Mouse (Mus musculus) midbrain, embryonic 12.5 days (tissue): Measurements from ENCODE around the gene Cutc. TPM values are rescaled to one million over a fixed set of nuclear protein-coding genes. Genes with fewer than 3 reads are reported as not detected.

Experiments used
- ATAC-seq: fragments of 200-750 bp; cut with Nextera tagmentation; 2 replicates; pipeline ENCODE4 v1.8.0; 2017; ENCODE audit warnings: low read depth, moderate TSS enrichment, moderate library complexity; ENCODE audit not compliant: low FRiP score
- H3K27ac ChIP-seq: fragments of 300-500 bp; sonication (generic); replicated peaks from 2 replicates; pipeline ENCODE4 v1.5.1; 2016; ENCODE audit warnings: mild to moderate bottlenecking
- H3K27me3 ChIP-seq: fragments of 300-500 bp; sonication (generic); 2 replicates; pipeline ENCODE4 v1.6.1; 2016; ENCODE audit warnings: mild to moderate bottlenecking
- H3K36me3 ChIP-seq: fragments of 300-500 bp; sonication (generic); 2 replicates; pipeline ENCODE4 v1.6.1; 2016
- H3K4me1 ChIP-seq: fragments of 300-500 bp; sonication (generic); 2 replicates; pipeline ENCODE4 v1.6.1; 2016
- H3K4me2 ChIP-seq: fragments of 300-500 bp; sonication (generic); replicated peaks from 2 replicates; pipeline ENCODE4 v1.6.1; 2016; ENCODE audit warnings: mild to moderate bottlenecking, moderate library complexity
- H3K4me3 ChIP-seq: fragments of 300-500 bp; sonication (generic); 2 replicates; pipeline ENCODE4 v1.5.1; 2016; ENCODE audit warnings: mild to moderate bottlenecking
- H3K9ac ChIP-seq: fragments of 300-500 bp; sonication (generic); replicated peaks from 2 replicates; pipeline ENCODE4 v1.6.1; 2016; ENCODE audit warnings: mild to moderate bottlenecking, moderate library complexity
- H3K9me3 ChIP-seq: fragments of 300-500 bp; sonication (generic); 2 replicates; pipeline ENCODE4 v1.6.1; 2016; ENCODE audit warnings: mild to moderate bottlenecking
- WGBS: fragments of 180-500 bp; shearing (Covaris S2); methylation state at CpG from one replicate; pipeline ENCODE4 v1.1.7; 2016; 5-methylcytosine and 5-hydroxymethylcytosine counted together
- polyA plus RNA-seq: library from polyadenylated mRNA; unstranded; fragments of >200 nt; fragmentation: Nextera tagmentation; extraction: Ambion mirVana; gene quantifications from 2 replicates; pipeline ENCODE4 v1.2.1, GENCODE M21; 2016

Gene Cutc
- polyA plus RNA-seq, 1 experiment from 2014 or later = 11.2 TPM

DNA sequence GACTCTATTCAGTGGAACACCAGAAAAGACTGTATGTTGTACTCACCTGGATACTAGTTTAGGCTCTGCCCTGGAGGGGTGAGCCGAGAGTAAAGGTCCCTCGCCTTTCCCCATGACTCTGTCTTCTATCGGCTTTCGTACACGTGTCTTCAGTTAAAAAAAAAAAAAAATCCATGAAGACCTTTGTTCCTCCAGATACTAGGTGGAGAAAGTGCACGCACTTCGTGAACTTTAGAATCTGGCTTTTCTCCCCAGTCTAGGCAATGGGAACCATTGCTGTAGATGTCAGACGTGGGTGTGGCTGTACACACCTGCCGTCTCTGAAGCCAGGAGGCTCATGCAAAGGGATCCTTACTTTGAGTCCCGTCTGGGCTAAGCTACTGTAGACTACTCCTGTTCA is 60.5 kb downstream of the Cutc start:
- whole genome bisulfite sequencing = 88% methylated on average over 10 of the region's 10 CpGs
- Histone ChIP-seq H3K4me1 (no peaks in the 10 kb centered on the region), H3K4me2 (no peak overlapping the region), H3K36me3 (no peaks in the 10 kb centered on the region), H3K9ac (no peak overlapping the region), H3K4me3 (no peak overlapping the region), H3K9me3 (no peaks in the 10 kb centered on the region), H3K27ac (no peak overlapping the region), H3K27me3 (no peaks in the 10 kb centered on the region)
- no peak for ATAC-seq

DNA sequence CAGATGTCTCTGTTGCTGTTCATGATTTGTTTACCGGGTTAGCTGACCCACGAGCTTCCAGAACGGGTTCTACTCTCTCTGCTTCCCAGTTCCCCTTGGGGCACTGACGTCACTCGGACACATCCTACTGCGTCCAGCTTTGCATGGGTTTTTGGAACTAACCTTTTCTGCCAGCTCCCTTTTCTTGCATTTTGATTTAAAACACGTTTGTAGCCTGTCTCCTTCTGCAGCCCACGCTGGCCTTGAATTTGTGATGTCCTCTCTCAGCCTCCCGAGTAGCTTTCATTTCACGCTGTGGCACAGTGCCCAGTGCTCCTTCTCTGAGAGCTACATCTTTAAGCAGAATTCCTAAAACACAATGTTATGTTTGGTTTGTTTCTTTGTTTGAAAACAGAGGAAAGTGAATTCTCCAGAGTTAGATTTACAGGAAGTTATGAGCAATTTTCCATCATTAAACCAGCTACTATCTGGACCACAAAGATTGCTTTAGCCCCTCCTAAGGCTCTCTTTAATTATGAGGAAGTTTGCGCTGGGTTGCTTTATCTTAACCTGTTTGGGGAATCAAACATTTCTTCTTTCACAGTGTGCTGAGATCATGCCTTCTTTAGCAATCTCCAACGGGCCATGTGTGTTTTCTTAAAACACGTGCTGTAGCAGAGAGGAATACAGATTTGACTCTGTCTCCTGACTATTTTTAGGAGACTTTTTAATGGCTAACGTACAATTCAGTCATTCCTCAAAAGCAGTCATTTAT is 63.0 kb downstream of the Cutc start:
- no peaks in the 10 kb centered on the region for H3K36me3 ChIP-seq
- WGBS = 79% methylated on average over 14 of the region's 14 CpGs
- H3K27me3 ChIP-seq = no peaks in the 10 kb centered on the region
- H3K4me3 ChIP-seq = no peak overlapping the region
- no peak overlapping the region for H3K4me2 ChIP-seq
- no peaks in the 10 kb centered on the region for H3K9me3 ChIP-seq
- H3K4me1 ChIP-seq = no peaks in the 10 kb centered on the region
- H3K27ac ChIP-seq = no peak overlapping the region
- H3K9ac ChIP-seq = no peak overlapping the region
- no peak for ATAC-seq

Other genes starting within 250 kb of the Cutc start
- 55.1 and 56.2 TPM in 2 replicates for gene Got1, start 228.4 kb upstream of the Cutc start, polyA plus RNA-seq
- gene Nkx2-3, start 140.7 kb upstream of the Cutc start, polyA plus RNA-seq = 0.97 and 2.5 TPM in 2 replicates
- 15.8 and 16.7 TPM in 2 replicates for gene Slc25a28, start 78.1 kb upstream of the Cutc start, polyA plus RNA-seq
- gene Entpd7, start 63.3 kb upstream of the Cutc start, polyA plus RNA-seq = 9.7 and 9.9 TPM in 2 replicates
- gene Cox15, start within 50 bp of the Cutc start, polyA plus RNA-seq = 12.8 and 13.6 TPM in 2 replicates
- gene Abcc2, start 29.2 kb downstream of the Cutc start, polyA plus RNA-seq = not detected in 2 replicates
- 16.6 and 17.1 TPM in 2 replicates for gene Dnmbp, start 187.2 kb downstream of the Cutc start, polyA plus RNA-seq
- 0.16 and 0.24 TPM in 2 replicates for gene Cpn1, start 233.6 kb downstream of the Cutc start, polyA plus RNA-seq